ENCODE assay signal across 8 mouse cellular contexts in genomic region chr13:63240835-63241234, GRCm38 (mm10).
DNase-seq lines count a peak whose midpoint lies in the region; ATAC-seq lines count a peak whose summit lies in the region.

No protein-coding gene starts in this region.

- peak overlapping the region; percentile 53 for H3K4me2 ChIP-seq in kidney, embryonic 14.5 days (replicated peaks; ENCODE audit: low read depth, low read length)
- peak overlapping the region; percentile 84 for H3K4me2 ChIP-seq in heart, embryonic 12.5 days
- H3K4me2 ChIP-seq in liver, embryonic 11.5 days = peak overlapping the region; percentile 92

- peak overlapping the region; percentile 94; the same call in 1 of the 2 replicates for H3K27ac ChIP-seq in kidney, embryonic 14.5 days (ENCODE audit: low read depth, low read length)
- peak overlapping the region; percentile 98 for H3K27ac ChIP-seq in heart, embryonic 12.5 days (ENCODE audit: poor library complexity, severe bottlenecking)
- H3K27ac ChIP-seq in liver, embryonic 11.5 days (ENCODE audit: low read depth, low read length) = no peak overlapping the region

- no peak for DNase-seq in kidney, adult 11 months
- DNase-seq in adipocyte (ENCODE audit: low spot score) = peak; percentile 14
- DNase-seq in liver, embryonic 11.5 days (ENCODE audit: low spot score) = no peak
- peak; percentile 57 for DNase-seq in skeletal muscle tissue, adult 2 months (ENCODE audit: low read depth, low spot score)
- no peak for DNase-seq in spleen, postnatal 10 days (ENCODE audit: low spot score in 2 of 2)
- DNase-seq in right cerebral cortex, postnatal 10 days (ENCODE audit: low spot score in 2 of 2) = no peak

- H3K27me3 ChIP-seq in kidney, embryonic 14.5 days (ENCODE audit: control insufficient read depth, insufficient read depth, low read length) = no peaks in the 10 kb centered on the region
- no peaks in the 10 kb centered on the region for H3K27me3 ChIP-seq in heart, embryonic 12.5 days (replicated peaks)
- no peaks in the 10 kb centered on the region for H3K27me3 ChIP-seq in liver, embryonic 11.5 days (replicated peaks; ENCODE audit: control insufficient read depth, insufficient read depth, low read length)

- peak overlapping the region; percentile 86 for H3K9ac ChIP-seq in kidney, embryonic 14.5 days (ENCODE audit: low read depth, low read length)
- H3K9ac ChIP-seq in heart, embryonic 12.5 days = peak overlapping the region; percentile 89
- no peak overlapping the region for H3K9ac ChIP-seq in liver, embryonic 11.5 days (ENCODE audit: low read depth, low read length)

- peak overlapping the region; percentile 81 for H3K4me3 ChIP-seq in kidney, embryonic 14.5 days (ENCODE audit: low read length)
- peak overlapping the region; percentile 89 for H3K4me3 ChIP-seq in heart, embryonic 12.5 days
- H3K4me3 ChIP-seq in liver, embryonic 11.5 days (ENCODE audit: low read depth, low read length) = peak overlapping the region; percentile 81

- 7% methylated on average over 5 of the region's 5 CpGs for WGBS in kidney, embryonic 14.5 days
- WGBS in heart, embryonic 12.5 days = 16% methylated on average over 5 of the region's 5 CpGs
- WGBS in liver, embryonic 11.5 days = 28% methylated on average over 5 of the region's 5 CpGs

- peaks cover 8% of the 10 kb centered on the region; the same call in 1 of the 2 replicates for H3K36me3 ChIP-seq in kidney, embryonic 14.5 days (ENCODE audit: control insufficient read depth, insufficient read depth, low read length)
- H3K36me3 ChIP-seq in heart, embryonic 12.5 days = peaks cover 13% of the 10 kb centered on the region
- H3K36me3 ChIP-seq in liver, embryonic 11.5 days (ENCODE audit: control insufficient read depth, insufficient read depth, low read length) = no peaks in the 10 kb centered on the region

- H3K4me1 ChIP-seq in kidney, embryonic 14.5 days (ENCODE audit: control insufficient read depth, insufficient read depth, low read length) = peaks cover 43% of the 10 kb centered on the region
- H3K4me1 ChIP-seq in heart, embryonic 12.5 days (replicated peaks) = peaks cover 48% of the 10 kb centered on the region
- H3K4me1 ChIP-seq in liver, embryonic 11.5 days (replicated peaks; ENCODE audit: control insufficient read depth, insufficient read depth, low read length) = peaks cover 14% of the 10 kb centered on the region

- no peak for ATAC-seq in kidney, embryonic 14.5 days (ENCODE audit: low FRiP score, low TSS enrichment)
- ATAC-seq in heart, embryonic 12.5 days (ENCODE audit: insufficient number of reproducible peaks, low FRiP score) = no peak
- no peak for ATAC-seq in liver, embryonic 11.5 days (replicated peaks; ENCODE audit: low FRiP score)

- H3K9me3 ChIP-seq in kidney, embryonic 14.5 days (ENCODE audit: control insufficient read depth, low read length) = no peaks in the 10 kb centered on the region
- H3K9me3 ChIP-seq in heart, embryonic 12.5 days (replicated peaks) = no peaks in the 10 kb centered on the region
- no peaks in the 10 kb centered on the region for H3K9me3 ChIP-seq in liver, embryonic 11.5 days (ENCODE audit: control insufficient read depth, low read length)

Comparison
In these comparisons a context has a peak if more than half of its experiments do, and no peak if none do; other contexts are left out.
1. DNase-seq: peak in adipocyte (single experiment) and skeletal muscle tissue, adult 2 months (single experiment); none in kidney, adult 11 months (single experiment), liver, embryonic 11.5 days (single experiment), spleen, postnatal 10 days (0 of 2) and right cerebral cortex, postnatal 10 days (0 of 2).
2. Peak in every context shown above with its lines, with median percentiles within 50 percentile points of each other: H3K4me2 ChIP-seq and H3K4me3 ChIP-seq.